Mouse (Mus musculus): Measurements from ENCODE around the gene Akr1b10.
"Not testable (repeated sequence)": the region's sequence is repeated elsewhere in the genome, so short reads cannot be mapped to it uniquely, and the experiment has no call there.

The Akr1b10 gene

GRCm38 (mm10) chr6:34384110-34384661, at the start of gene Akr1b10:
Akr1b10 (plus strand) TSS chr6:34384218.
- DNase-seq: peak; percentile 81 to 88

- no peak for DNase-seq
Measured at GRCm38 (mm10) chr6:34334673-34335072, 49.3 kb upstream of the Akr1b10 start.

DNA sequence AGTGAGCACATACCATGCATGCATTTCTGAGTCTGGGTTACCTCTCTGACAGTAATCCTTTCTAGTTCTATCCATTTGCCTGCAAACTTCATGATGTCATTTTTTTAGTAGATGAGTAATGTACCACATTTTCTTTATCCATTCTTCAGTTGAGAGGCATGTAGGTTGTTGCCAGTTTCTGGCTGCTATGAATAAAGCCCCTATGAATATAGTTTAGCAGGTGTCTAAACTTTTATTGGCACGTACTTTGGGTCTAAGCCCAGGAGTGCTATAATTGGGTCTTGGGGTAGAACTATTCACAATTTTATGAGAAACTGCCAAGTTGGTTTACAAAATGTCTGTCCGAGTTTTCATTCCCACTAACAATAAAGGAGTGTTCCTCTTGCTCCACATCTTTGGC, 46.2 kb upstream of the Akr1b10 start:
- no peak for DNase-seq

GRCm38 (mm10) chr6:34341991-34342390, 42.0 kb upstream of the Akr1b10 start:
- no peak for DNase-seq

GRCm38 (mm10) chr6:34342476-34342875, 41.5 kb upstream of the Akr1b10 start:
- no peak for DNase-seq

DNA sequence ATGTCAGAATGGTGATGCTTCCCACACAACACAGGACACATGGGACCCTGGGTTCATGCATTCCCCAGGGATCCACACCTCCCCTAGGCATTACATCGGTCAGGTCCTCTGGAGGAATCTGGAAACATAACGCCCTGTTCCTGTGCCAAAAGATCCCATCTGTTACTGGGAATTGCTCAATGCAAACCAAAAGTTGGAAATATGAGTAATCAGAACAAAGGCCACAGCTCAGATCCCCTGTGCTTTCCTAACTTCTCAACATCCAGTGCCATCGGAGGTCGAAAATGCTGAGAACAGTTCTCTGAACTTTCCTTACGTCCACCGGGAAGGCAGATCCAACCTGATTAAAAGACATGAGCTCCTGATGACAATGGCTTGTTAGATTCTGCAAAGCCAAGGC, 40.6 kb upstream of the Akr1b10 start:
- no peak for DNase-seq

DNA sequence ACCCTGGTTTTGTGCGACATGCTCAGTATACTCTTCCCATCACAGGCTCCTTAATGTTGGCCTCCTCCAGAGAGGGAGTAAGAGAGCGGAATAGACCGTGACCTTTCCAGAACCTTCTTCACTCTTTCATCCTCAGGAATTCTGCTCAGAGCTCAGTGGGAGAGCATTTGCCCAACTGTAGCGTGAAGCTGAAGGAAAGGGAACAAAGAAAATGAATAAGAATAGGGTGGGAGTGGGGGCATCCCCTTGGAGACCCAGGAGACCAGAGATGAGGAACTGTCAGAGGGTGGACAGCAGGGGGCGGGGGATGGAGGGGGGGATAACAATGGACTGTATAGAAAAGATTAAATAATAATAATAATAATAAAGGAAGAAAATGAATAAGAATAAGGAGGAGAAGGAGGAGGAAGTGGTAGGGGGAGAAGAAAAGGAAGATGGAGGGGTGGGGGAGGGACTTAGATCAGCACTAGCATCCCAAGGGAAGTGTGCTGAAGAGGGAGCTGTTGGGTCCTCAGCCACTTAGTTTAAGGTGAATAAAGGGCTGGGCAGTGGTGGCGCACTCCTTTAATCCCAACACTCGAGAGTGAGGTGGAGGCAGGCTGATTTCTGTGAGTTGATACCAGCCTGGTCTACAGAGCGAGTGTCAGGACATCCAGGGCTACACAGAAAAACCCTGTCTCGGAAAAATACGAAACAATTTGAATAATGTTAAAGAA, 39.7 kb upstream of the Akr1b10 start:
- no peak for DNase-seq

- DNase-seq: peak; percentile 43 to 64
Measured at GRCm38 (mm10) chr6:34344935-34345334, 39.1 kb upstream of the Akr1b10 start.

- peak; percentile 82 to 86 for DNase-seq
Measured at GRCm38 (mm10) chr6:34346096-34346898, 37.7 kb upstream of the Akr1b10 start.

DNA sequence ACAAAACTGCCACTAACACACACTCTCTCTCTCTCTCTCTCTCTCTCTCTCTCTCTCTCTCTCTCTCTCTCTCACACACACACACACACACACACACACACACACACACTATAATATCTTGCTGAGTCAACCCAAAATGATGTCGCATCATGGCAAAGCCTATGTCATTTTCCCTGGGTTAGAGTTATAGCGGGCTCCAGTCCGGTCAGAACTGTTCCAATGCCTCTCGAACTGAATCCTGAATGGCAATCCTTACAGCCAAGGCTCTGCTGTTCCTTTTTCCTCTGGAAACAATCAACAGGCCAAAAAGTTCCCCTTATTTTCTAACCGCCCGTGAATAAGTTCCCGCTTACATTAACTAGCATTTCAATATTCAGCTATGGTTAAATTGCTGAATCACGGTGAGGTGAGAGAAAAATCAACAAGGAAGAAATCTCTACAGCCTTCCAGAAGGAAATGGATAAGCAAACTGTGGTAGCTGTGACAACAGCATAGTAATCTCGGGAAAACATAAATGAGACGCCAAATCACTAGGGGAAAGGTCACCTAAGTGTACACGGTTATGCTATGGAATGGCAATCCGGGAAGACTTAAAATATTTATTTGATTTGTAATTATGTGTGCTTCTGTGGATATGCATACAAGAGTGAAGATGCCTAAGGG, 33.9 kb upstream of the Akr1b10 start:
- DNase-seq: no peak

- not testable (repeated sequence) for DNase-seq
Measured at GRCm38 (mm10) chr6:34351481-34351880, 32.5 kb upstream of the Akr1b10 start.

DNA sequence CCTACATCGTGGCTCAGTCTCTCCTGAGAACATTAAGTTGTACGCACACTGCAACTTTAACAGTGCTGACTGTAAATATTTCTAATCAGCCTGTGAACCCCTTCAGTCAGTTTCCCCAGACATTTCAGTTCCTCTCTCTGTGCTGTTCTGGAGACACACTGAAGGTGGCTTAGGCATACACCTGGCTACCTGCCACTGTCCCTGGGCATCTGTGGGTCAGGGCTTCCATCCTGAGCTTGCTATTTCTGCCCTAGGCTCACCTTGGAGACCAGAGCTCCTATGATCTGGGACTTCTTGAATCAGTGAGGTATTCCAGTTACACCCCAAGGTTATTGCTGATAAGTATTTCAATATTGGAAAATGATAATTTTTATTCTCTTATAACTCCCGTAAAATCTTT, 31.6 kb upstream of the Akr1b10 start:
- DNase-seq: no peak

- DNase-seq: peak; percentile 16 to 51
Measured at GRCm38 (mm10) chr6:34353658-34354353, 30.2 kb upstream of the Akr1b10 start, which contains the start of gene Akr1b8. Akr1b8 (plus strand) TSS chr6:34354119.

DNA sequence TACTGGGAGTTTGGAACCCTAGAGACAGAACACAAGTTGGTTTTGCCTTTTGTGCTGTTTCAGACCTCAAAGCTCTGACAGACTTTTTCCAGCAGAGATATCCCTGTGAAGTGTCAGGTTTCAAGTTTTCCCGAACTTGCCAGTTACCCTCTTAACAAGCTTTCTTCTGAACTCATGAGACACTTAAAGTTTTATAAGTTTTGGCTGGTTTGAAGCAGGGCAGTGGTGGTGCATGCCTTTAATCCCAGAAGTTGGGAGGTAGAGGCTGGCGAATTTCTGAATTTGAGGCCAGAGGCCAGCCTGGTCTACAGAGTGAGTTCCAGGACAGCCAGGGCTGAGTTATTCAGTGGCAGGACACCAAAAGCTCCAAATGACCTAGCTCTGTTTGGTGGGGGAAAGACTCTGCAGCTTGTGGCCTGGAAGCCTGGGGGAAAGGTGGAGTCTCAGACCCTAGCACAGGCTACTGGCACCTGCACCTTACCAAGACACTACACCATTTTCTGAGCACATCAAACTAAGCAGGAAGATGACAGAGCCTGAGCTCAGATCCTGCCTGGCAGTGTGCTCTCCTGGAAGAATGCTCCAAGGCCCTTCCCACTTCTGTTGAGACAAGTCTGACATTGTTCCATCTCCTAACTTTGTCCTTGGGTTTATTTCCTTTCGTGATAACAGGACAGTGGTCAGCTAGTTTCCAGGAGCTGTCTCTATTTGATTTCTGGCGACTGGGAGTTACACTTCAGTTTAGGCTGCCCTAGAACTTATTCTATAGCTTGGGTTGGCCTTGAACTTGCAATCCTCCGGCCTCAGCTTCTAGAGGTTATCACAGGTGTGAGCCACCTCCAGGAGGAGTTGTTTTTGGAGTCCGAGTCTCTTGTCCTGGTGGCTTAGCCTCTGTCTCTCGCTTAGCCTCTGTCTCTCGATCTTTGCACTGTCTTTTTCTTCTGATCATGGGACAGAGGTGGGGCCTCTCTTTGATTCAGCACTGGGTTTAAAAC, 29.4 kb upstream of the Akr1b10 start:
- no peak for DNase-seq

- no peak for DNase-seq
Measured at GRCm38 (mm10) chr6:34355349-34355747, 28.7 kb upstream of the Akr1b10 start.

- no peak for DNase-seq
Measured at GRCm38 (mm10) chr6:34355841-34356240, 28.2 kb upstream of the Akr1b10 start.

DNA sequence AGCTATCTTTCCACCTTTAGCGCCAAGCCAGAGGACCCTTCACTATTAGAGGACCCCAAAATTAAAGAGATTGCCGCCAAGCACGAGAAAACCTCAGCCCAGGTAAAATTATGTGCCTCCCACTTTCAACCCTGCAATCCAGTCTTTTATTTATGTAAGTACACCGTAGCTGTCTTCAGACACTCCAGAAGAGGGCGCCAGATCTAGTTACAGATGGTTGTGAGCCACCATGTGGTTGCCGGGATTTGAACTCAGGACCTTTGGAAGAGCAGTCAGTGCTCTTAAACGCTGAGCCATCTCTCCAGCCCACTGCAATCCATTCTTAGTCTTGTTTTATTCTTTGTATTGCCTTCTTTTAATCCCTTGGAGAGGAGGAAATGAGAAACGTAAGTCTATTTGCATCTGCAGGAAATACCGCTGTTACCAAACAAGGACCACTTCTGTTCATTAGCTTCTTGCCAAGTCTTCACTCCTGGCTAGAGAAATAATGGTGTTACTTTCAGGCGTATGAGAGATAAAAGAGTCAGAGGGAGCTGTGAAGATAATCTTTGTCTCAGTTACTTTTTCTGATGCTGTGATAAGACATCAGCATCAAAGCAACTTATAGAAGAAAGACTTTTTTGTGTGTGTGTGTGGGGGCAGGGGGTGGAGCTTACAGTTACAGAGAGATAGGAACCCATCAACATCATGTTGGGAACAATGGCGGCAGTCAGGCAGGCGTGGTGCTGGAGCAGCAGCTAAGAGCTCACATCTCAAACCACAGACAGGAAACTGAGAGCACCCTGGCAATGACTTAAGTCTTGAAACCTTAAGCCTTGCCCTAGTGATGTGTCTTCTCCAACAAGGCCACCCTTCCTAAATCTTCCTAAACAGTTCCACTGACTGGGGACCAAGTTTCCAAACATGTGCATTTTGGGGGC, 19.5 kb upstream of the Akr1b10 start:
- DNase-seq: no peak

- no peak for DNase-seq
Measured at GRCm38 (mm10) chr6:34367998-34368397, 16.0 kb upstream of the Akr1b10 start.

DNA sequence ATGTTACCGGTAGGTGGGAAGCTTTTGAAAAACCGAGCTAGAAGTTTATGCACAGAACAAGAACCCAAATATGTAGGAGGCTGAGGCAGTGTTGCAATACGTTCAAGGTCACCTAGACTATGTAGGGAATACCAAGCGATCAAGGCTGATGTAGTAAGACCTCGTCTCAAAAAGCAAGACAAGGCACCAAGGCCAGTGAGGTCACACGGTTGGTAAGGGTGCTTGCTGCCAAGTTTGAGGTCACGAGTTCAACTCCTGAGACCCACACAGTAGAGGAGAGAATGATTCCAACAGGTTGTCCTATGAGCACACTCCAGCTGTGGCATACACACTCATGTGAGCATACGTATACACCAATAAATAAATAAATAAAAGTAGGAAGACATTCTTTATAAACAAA, 13.9 kb upstream of the Akr1b10 start:
- no peak for DNase-seq

- DNase-seq: peak; percentile 81 to 85
Measured at GRCm38 (mm10) chr6:34371700-34372351, 12.2 kb upstream of the Akr1b10 start.

Data from kidney, postnatal 4 days (tissue).